Mouse (Mus musculus) midbrain, embryonic 11.5 days (tissue): ENCODE results near the gene Bahcc1. TPM values are rescaled to one million over a fixed set of nuclear protein-coding genes. Genes with fewer than 3 reads are reported as not detected.

Source experiments
- ATAC-seq: fragments of 200-750 bp; cut with Nextera tagmentation; 2 replicates; pipeline ENCODE4 v1.8.0; 2017; ENCODE audit warnings: moderate TSS enrichment, moderate library complexity; ENCODE audit not compliant: low FRiP score
- DNase-seq: peaks from one replicate; pipeline ENCODE4 v3.0.0; 2015; ENCODE audit warnings: low spot score; ENCODE audit errors: missing footprints
- H3K27ac ChIP-seq: fragments of 300-500 bp; sonication (generic); 2 replicates; pipeline ENCODE4 v1.5.1; 2014; ENCODE audit warnings: low read depth, low read length
- H3K27me3 ChIP-seq: fragments of 300-500 bp; sonication (generic); 2 replicates; pipeline ENCODE4 v1.6.1; 2014; ENCODE audit warnings: mild to moderate bottlenecking, low read length, moderate library complexity, mixed read lengths; ENCODE audit not compliant: control insufficient read depth, insufficient read depth
- H3K36me3 ChIP-seq: fragments of 300-500 bp; sonication (generic); 2 replicates; pipeline ENCODE4 v1.6.1; 2014; ENCODE audit warnings: mild to moderate bottlenecking, low read length, moderate library complexity, mixed read lengths; ENCODE audit not compliant: control insufficient read depth, insufficient read depth
- H3K4me1 ChIP-seq: fragments of 300-500 bp; sonication (generic); 2 replicates; pipeline ENCODE4 v1.6.1; 2014; ENCODE audit warnings: low read length; ENCODE audit not compliant: control insufficient read depth, insufficient read depth
- H3K4me2 ChIP-seq: fragments of 300-500 bp; sonication (generic); 2 replicates; pipeline ENCODE4 v1.6.1; 2014; ENCODE audit warnings: mild to moderate bottlenecking, moderate library complexity
- H3K4me3 ChIP-seq: fragments of 300-500 bp; sonication (generic); 2 replicates; pipeline ENCODE4 v1.5.1; 2014; ENCODE audit warnings: low read depth, low read length
- H3K9ac ChIP-seq: fragments of 300-500 bp; sonication (generic); 2 replicates; pipeline ENCODE4 v1.6.1; 2014; ENCODE audit warnings: low read length
- H3K9me3 ChIP-seq: fragments of 300-500 bp; sonication (generic); 2 replicates; pipeline ENCODE4 v1.6.1; 2016; ENCODE audit warnings: low read length; ENCODE audit not compliant: control insufficient read depth
- WGBS: fragments of 180-500 bp; shearing (Covaris S2); extraction: QIAGEN DNeasy Blood & Tissue Kit; methylation state at CpG from one replicate; pipeline ENCODE4 v1.1.7; 2014; 5-methylcytosine and 5-hydroxymethylcytosine counted together
- polyA plus RNA-seq: library from polyadenylated mRNA; unstranded; fragments of >200 nt; fragmentation: Nextera tagmentation; extraction: Ambion mirVana; gene quantifications from 2 replicates; pipeline ENCODE4 v1.2.1, GENCODE M21; 2014

Gene Bahcc1
- polyA plus RNA-seq, 1 experiment from 2014 or later: 20.6 TPM

DNA sequence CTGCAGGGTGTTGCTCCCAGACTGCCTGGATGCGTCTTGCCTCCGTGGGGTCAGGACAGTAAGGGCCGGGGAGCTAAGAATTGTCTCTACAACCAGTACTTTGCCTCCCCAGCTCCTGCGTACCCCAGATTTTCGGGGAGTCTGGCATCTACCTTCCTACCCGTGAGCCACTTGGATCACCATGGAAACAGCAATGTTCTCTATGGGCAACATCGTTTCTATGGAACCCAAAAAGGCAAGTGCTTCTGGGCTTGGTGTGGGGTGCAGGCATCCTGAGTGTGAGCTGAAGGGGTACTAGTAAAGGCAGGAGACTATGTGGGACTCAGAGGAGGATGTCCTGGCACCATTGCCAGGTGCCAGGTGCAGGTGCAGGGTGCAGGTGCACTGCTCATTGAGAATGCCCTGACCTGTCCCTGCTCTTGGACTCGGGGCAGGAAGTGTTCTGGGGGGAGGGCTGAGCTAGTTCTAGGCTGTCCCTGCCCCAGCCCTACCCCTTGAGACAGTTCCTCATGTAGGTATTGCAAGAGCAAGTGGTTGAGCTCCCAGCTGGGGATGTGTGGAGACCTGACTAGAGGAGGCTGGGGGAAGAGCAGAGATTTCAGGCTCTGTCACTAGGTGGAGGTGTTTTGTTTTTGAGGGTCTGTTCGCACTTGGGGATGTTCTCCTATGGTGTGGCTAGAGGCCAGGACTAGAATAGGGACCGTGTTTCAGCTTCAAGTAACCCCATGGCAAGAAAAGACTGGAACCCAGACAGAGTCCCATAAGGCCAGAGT is 35.6 kb downstream of the Bahcc1 start:
- H3K9ac ChIP-seq: no peak overlapping the region
- H3K27me3 ChIP-seq: no peaks in the 10 kb centered on the region
- no peak overlapping the region for H3K4me3 ChIP-seq
- DNase-seq (no peak), ATAC-seq (no peak)
- peaks cover 16% of the 10 kb centered on the region for H3K4me1 ChIP-seq
- H3K4me2 ChIP-seq: no peak overlapping the region
- no peak overlapping the region for H3K27ac ChIP-seq
- peaks cover 18% of the 10 kb centered on the region for H3K36me3 ChIP-seq
- no peaks in the 10 kb centered on the region for H3K9me3 ChIP-seq
- WGBS: 81% methylated on average over 10 of the region's 10 CpGs

DNA sequence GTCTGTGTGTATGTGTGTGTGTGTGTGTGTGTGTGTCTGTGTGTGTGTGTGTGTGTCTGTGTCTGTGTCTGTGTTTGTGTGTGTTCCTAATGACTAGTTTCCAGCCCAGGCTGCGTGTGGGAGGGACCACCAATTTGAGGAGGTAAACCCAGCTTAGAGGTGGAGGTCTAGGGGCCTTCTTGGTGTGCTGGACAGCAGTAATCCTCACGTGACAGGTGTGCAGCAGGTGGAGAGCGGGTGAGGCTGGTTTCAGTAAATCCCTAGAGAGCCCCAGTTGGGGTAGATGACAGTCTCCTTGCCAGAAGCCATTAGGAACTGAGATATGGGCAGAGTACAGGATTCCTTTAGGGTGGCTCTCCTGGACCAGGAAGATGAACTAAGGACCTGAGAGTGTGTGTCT is 36.3 kb downstream of the Bahcc1 start:
- H3K9me3 ChIP-seq: no peaks in the 10 kb centered on the region
- WGBS: 94% methylated on average over 3 of the region's 3 CpGs
- H3K4me1 ChIP-seq: peaks cover 10% of the 10 kb centered on the region
- H3K27ac ChIP-seq: no peak overlapping the region
- H3K9ac ChIP-seq: no peak overlapping the region
- no peak overlapping the region for H3K4me2 ChIP-seq
- H3K36me3 ChIP-seq: peaks cover 20% of the 10 kb centered on the region
- no peak for ATAC-seq
- H3K4me3 ChIP-seq: no peak overlapping the region
- no peaks in the 10 kb centered on the region for H3K27me3 ChIP-seq
- no peak for DNase-seq

- H3K27me3 ChIP-seq: no peaks in the 10 kb centered on the region
- H3K9me3 ChIP-seq: no peaks in the 10 kb centered on the region
- ATAC-seq (no peak), DNase-seq (no peak)
- H3K4me2 ChIP-seq: no peak overlapping the region
- no peak overlapping the region for H3K9ac ChIP-seq
- peaks cover 5% of the 10 kb centered on the region for H3K4me1 ChIP-seq
- peaks cover 23% of the 10 kb centered on the region for H3K36me3 ChIP-seq
- no peak overlapping the region for H3K27ac ChIP-seq
- H3K4me3 ChIP-seq: no peak overlapping the region
- 78% methylated on average over 8 of the region's 8 CpGs for WGBS
Observed at GRCm38 (mm10) chr11:120269498-120270104, 36.9 kb downstream of the Bahcc1 start.

GRCm38 (mm10) chr11:120279335-120279734 is 46.6 kb downstream of the Bahcc1 start:
- no peak overlapping the region for H3K4me3 ChIP-seq

DNA sequence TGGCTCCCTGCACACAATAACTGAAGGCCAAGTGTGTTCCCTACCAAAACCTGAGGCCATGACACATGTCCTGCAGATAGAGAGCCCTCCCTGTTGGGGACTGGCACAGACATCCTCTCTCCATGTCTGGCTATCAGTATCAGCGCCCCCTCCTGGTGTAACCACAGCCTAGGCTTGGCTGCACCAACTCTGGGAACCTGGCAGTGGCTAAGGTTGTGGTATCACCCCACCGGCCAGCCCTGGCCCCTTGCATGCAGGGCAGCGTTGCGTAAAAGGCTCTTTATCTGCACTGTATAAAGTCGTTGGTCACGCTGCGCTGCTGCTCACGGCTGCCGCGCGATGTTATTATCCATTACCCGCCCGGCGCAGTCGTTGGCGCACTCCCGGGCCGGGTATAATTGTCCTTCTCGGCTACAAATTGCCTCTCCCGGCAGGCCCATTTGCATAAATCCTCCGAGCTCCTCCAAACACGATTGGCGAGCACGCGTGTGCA is 47.6 kb downstream of the Bahcc1 start:
- H3K27me3 ChIP-seq: no peaks in the 10 kb centered on the region
- peak; percentile 91 for DNase-seq
- peak; percentile 80 for ATAC-seq
- H3K36me3 ChIP-seq: peaks cover 48% of the 10 kb centered on the region
- H3K9ac ChIP-seq: peak overlapping the region; percentile 20; the same call in 1 of the 2 replicates
- H3K4me1 ChIP-seq: peaks cover 19% of the 10 kb centered on the region
- no peak overlapping the region for H3K4me3 ChIP-seq
- 0 out of 2 replicates have a peak overlapping the region, but pooled peaks have one; percentile 13 for H3K4me2 ChIP-seq
- WGBS: 46% methylated on average over 25 of the region's 25 CpGs
- no peaks in the 10 kb centered on the region for H3K9me3 ChIP-seq
- H3K27ac ChIP-seq: peak overlapping the region; percentile 40

More at GRCm38 (mm10) chr11:120279335-120279734, 46.6 kb downstream of the Bahcc1 start:
- 0 out of 2 replicates have a peak overlapping the region, but pooled peaks have one; percentile 6 for H3K27ac ChIP-seq
- DNase-seq: no peak
- H3K4me2 ChIP-seq: no peak overlapping the region
- no peaks in the 10 kb centered on the region for H3K27me3 ChIP-seq
- H3K9ac ChIP-seq: 0 out of 2 replicates have a peak overlapping the region, but pooled peaks have one; percentile 9
- WGBS: 89% methylated on average over 11 of the region's 11 CpGs
- peaks cover 19% of the 10 kb centered on the region for H3K4me1 ChIP-seq
- no peaks in the 10 kb centered on the region for H3K9me3 ChIP-seq
- no peak for ATAC-seq
- H3K36me3 ChIP-seq: peaks cover 45% of the 10 kb centered on the region

GRCm38 (mm10) chr11:120280774-120281173 is 48.0 kb downstream of the Bahcc1 start:
- H3K4me1 ChIP-seq: peaks cover 19% of the 10 kb centered on the region
- ATAC-seq (no peak), DNase-seq (no peak)
- no peak overlapping the region; the same call in 1 of the 2 replicates for H3K27ac ChIP-seq
- 78% methylated on average over 7 of the region's 7 CpGs for WGBS
- H3K9me3 ChIP-seq: no peaks in the 10 kb centered on the region
- H3K4me2 ChIP-seq: no peak overlapping the region
- no peaks in the 10 kb centered on the region for H3K27me3 ChIP-seq
- peaks cover 52% of the 10 kb centered on the region for H3K36me3 ChIP-seq
- H3K9ac ChIP-seq: no peak overlapping the region
- no peak overlapping the region for H3K4me3 ChIP-seq

DNA sequence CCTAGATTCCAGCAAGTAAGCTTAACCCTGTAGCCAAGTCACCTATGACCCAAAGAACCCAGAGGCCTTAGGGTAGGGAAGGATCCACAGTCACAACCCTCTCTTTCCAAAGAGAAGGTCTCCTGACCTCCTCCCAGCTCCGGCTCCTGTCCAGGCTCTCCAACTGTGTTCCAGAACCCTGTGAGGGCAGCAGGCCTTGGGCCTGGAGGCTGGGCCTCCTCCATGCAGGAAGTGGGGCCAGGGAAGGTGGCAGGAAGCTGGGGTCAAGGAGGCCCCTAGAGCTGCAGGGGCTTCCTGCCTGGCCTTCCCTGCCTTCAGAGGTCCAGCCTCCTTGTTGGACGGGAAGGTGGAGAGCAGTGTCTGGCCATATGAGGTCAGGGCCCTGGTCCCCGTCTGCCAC is 48.5 kb downstream of the Bahcc1 start:
- ATAC-seq: no peak

DNA sequence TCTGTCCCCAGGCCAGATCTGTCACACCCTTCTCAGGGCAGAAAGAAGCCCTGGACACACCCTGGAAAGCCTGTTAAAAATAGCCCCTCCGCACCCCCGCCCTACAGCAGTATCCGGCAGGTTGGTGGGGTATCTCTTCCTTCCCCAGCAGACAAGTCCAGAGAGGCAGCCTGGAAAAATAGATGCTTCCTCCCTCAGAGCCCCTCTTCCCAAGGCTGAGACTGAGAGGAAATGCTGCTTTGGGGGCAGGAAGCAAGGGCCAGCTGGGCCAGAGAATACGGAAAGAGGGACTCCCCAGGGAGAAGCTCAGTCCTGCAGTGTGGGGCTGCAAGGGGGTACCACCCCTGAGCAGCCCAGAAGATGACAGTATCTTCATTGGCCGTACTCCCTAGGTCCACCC is 50.8 kb downstream of the Bahcc1 start:
- Histone ChIP-seq H3K4me3 (no peak overlapping the region), H3K27ac (no peak overlapping the region; the same call in 1 of the 2 replicates), H3K36me3 (peaks cover 62% of the 10 kb centered on the region), H3K27me3 (no peaks in the 10 kb centered on the region), H3K4me1 (peaks cover 19% of the 10 kb centered on the region), H3K4me2 (no peak overlapping the region), H3K9me3 (no peaks in the 10 kb centered on the region), H3K9ac (no peak overlapping the region)
- DNase-seq: no peak
- no peak for ATAC-seq
- 92% methylated on average over 5 of the region's 5 CpGs for WGBS

More for the DNA sequence above, 48.5 kb downstream of the Bahcc1 start:
- WGBS: 78% methylated on average over 3 of the region's 3 CpGs
- Histone ChIP-seq H3K27ac (no peak overlapping the region; the same call in 1 of the 2 replicates), H3K36me3 (peaks cover 52% of the 10 kb centered on the region), H3K9ac (no peak overlapping the region), H3K4me3 (no peak overlapping the region), H3K4me1 (peaks cover 19% of the 10 kb centered on the region), H3K4me2 (no peak overlapping the region), H3K9me3 (no peaks in the 10 kb centered on the region), H3K27me3 (no peaks in the 10 kb centered on the region)
- no peak for DNase-seq

DNA sequence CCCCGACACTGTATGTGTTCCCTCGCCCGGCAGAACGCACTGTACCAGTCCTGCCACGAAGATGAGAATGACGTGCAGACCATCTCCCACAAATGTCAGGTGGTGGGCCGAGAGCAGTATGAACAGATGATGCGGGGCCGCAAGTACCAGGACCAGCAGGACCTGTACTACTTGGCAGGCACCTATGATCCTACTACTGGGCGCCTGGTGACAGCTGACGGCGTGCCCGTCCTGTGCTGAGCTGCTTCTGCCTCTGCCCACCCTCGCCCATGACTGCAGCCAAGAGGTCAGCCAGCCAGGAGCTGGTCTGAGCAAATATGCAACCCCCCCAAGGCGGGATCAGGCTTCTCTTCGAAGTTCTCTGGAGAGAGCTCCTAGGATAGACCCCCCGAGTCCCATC is 56.9 kb downstream of the Bahcc1 start:
- DNase-seq: no peak
- no peaks in the 10 kb centered on the region for H3K27me3 ChIP-seq
- H3K27ac ChIP-seq: no peak overlapping the region
- H3K9me3 ChIP-seq: no peaks in the 10 kb centered on the region
- H3K4me3 ChIP-seq: no peak overlapping the region
- H3K36me3 ChIP-seq: peaks cover 45% of the 10 kb centered on the region
- no peak overlapping the region for H3K9ac ChIP-seq
- peaks cover 12% of the 10 kb centered on the region for H3K4me1 ChIP-seq
- no peak overlapping the region for H3K4me2 ChIP-seq
- WGBS: 95% methylated on average over 17 of the region's 17 CpGs
- ATAC-seq: no peak
